Mouse (Mus musculus) embryonic facial prominence, embryonic 13.5 days (tissue): Measurements from ENCODE around the gene Marc1. TPM values are rescaled to one million over a fixed set of nuclear protein-coding genes. Genes with fewer than 3 reads are reported as not detected.
A peak's percentile ranks its signal among the peaks of the same experiment; 100 is the strongest.

Experiments
- ATAC-seq: fragments of 200-750 bp; cut with Nextera tagmentation; 2 replicates; pipeline ENCODE4 v1.8.0; 2017; ENCODE audit warnings: low read depth; ENCODE audit not compliant: insufficient number of reproducible peaks, insufficient read depth, low FRiP score, low TSS enrichment
- H3K27ac ChIP-seq: fragments of 300-500 bp; sonication (generic); 2 replicates; pipeline ENCODE4 v1.5.1; 2015; ENCODE audit warnings: moderate library complexity, mild to moderate bottlenecking, inconsistent platforms
- H3K27me3 ChIP-seq: fragments of 300-500 bp; sonication (generic); 2 replicates; pipeline ENCODE4 v1.6.1; 2015; ENCODE audit warnings: mild to moderate bottlenecking, inconsistent platforms
- H3K36me3 ChIP-seq: fragments of 300-500 bp; sonication (generic); 2 replicates; pipeline ENCODE4 v1.6.1; 2015; ENCODE audit warnings: mild to moderate bottlenecking, inconsistent platforms
- H3K4me1 ChIP-seq: fragments of 300-500 bp; sonication (generic); 2 replicates; pipeline ENCODE4 v1.6.1; 2015; ENCODE audit warnings: inconsistent platforms
- H3K4me2 ChIP-seq: fragments of 300-500 bp; sonication (generic); 2 replicates; pipeline ENCODE4 v1.6.1; 2015; ENCODE audit warnings: moderate library complexity, mild to moderate bottlenecking, inconsistent platforms
- H3K4me3 ChIP-seq: fragments of 300-500 bp; sonication (generic); 2 replicates; pipeline ENCODE4 v1.5.1; 2015; ENCODE audit warnings: mild to moderate bottlenecking, inconsistent platforms
- H3K9ac ChIP-seq: fragments of 300-500 bp; sonication (generic); 2 replicates; pipeline ENCODE4 v1.6.1; 2015; ENCODE audit warnings: mild to moderate bottlenecking, inconsistent platforms
- H3K9me3 ChIP-seq: fragments of 300-500 bp; sonication (generic); 2 replicates; pipeline ENCODE4 v1.6.1; 2016; ENCODE audit warnings: inconsistent platforms
- WGBS: fragments of 180-500 bp; shearing (Covaris S2); methylation state at CpG from one replicate; pipeline ENCODE4 v1.1.7; 2015; ENCODE audit warnings: mixed read lengths; 5-methylcytosine and 5-hydroxymethylcytosine counted together
- polyA plus RNA-seq: library from polyadenylated mRNA; unstranded; fragments of >200 nt; fragmentation: Nextera tagmentation; extraction: Ambion mirVana; gene quantifications from 2 replicates; pipeline ENCODE4 v1.2.1, GENCODE M21; 2015

Gene Marc1
- polyA plus RNA-seq, 1 experiment from 2014 or later = not detected

DNA sequence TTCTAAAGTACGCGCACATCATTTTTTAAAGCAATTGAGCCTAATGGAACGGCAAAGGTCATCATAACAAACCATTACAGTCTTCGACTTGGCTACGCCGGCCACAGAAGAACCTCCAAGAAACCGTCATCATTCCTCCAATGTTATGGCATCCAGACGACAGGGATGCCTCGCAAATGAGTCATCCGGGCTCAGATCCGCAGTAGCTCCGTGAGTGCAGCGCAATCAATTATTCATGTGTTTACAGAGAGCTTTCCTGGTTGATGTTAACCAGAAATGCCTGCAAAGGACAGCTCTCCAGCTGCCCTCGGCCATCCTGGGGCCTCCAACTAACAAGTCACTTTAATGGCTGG lies 29.0 kb downstream of the Marc1 start:
- Histone ChIP-seq H3K27me3 (peaks cover 6% of the 10 kb centered on the region), H3K36me3 (no peaks in the 10 kb centered on the region), H3K4me3 (no peak overlapping the region), H3K9ac (no peak overlapping the region), H3K27ac (no peak overlapping the region), H3K4me1 (no peaks in the 10 kb centered on the region), H3K4me2 (no peak overlapping the region), H3K9me3 (no peaks in the 10 kb centered on the region)
- no peak for ATAC-seq
- WGBS = 74% methylated on average over 14 of the region's 14 CpGs

DNA sequence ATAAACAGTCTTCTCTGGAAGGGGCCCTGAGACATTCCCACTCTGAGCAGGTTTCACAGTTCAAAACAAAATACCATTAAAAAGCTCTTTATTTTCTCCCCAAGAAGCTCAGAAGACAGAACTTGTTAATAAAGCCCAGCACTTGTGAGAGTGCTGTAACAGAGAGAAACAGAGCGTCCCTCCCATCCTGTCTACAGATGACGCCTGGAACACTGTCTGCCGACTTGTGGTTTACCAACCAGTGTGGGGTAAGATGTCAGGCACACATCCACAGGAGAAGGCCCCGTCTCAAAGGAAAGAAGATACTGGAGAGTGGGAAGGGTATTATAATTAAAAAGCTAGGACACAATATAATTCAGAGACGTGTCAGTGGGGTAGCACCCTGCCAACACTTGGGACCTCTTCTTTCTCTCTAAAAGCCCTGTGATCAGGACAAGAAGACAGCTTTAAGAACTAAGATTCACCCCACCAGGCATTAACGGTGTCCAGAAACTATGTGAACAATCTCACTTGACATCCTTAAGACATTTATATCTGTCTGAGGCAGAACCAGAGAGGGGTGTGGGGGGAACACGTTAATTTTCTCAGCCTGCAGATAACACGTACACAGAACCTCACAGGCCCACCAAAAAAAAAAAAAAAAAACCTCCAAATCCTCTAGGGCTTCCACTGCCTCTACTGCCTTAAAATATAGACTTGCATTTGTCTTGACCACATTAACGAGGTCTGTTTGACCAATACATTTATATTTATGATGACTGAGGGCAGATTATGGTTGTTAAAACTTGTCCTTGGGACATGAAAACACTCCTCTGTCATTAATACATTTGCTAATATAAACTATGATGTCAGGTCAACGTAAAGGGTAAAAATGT lies 29.6 kb downstream of the Marc1 start:
- no peak for ATAC-seq
- 70% methylated on average over 10 of the region's 10 CpGs for WGBS
- no peaks in the 10 kb centered on the region for H3K9me3 ChIP-seq
- H3K4me1 ChIP-seq = no peaks in the 10 kb centered on the region
- H3K27ac ChIP-seq = no peak overlapping the region
- H3K9ac ChIP-seq = no peak overlapping the region
- H3K36me3 ChIP-seq = no peaks in the 10 kb centered on the region
- no peak overlapping the region for H3K4me2 ChIP-seq
- no peak overlapping the region for H3K4me3 ChIP-seq
- H3K27me3 ChIP-seq = peaks cover 12% of the 10 kb centered on the region

DNA sequence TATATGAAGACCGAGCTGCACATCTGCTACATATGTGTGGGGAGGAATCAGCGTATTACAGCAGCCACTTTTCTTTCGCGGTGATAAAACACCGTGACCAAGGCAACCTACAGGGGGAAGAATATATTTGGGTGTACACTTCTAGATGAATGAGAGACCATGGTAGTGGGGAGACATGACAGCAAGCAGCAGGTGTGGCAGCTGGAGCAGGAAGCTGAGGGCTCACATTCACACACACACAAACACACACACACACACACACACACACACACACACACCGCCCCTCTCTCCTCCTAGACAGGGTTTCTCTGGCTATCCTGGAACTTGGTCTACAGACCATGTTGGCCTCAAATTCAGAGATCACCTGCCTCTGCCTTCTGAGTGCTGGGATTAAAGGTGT lies 33.0 kb downstream of the Marc1 start:
- H3K36me3 ChIP-seq = no peaks in the 10 kb centered on the region
- no peaks in the 10 kb centered on the region for H3K4me1 ChIP-seq
- H3K4me2 ChIP-seq = no peak overlapping the region
- no peak overlapping the region for H3K9ac ChIP-seq
- H3K27ac ChIP-seq = no peak overlapping the region
- no peak overlapping the region for H3K4me3 ChIP-seq
- ATAC-seq = no peak
- H3K27me3 ChIP-seq = peaks cover 35% of the 10 kb centered on the region
- WGBS = 76% methylated on average over 6 of the region's 6 CpGs
- H3K9me3 ChIP-seq = no peaks in the 10 kb centered on the region

DNA sequence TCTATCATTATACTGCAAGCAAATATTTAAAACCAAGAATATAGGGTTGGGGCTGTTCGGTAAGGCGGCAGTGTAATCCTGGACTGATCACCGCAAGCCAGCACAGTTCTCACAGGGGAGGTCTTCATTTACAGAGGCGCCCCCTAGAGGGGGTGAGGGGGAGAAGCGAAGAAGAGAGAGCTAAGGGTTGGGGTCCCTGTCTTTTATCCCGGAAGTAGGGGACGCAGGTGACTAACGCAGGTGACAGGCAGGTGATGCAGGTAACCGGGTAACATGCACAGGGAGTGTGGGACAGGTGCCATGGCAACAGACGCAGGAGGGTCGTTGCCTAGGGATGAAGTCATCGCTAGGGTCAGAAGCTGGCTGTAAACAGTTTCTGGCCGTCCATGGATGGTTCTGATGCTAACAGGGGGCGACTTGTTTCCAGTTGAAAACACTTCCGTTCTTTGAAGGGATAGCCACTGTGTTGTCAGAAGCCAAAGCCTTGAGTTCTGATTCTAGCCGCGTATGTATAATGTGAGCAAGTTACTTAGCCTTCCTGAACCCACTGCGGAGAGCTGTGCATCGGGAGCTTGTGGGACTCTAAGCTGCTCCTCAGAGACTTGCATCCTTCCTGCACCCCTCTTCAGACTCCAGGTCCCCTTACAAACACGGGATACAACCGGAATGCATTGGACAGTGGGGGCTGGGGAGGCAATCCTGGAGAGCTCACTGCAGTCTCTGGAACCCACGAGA lies 33.9 kb downstream of the Marc1 start:
- H3K4me1 ChIP-seq = 0 out of 2 replicates have a peak, but pooled peaks cover under 1% of the 10 kb centered on the region
- WGBS = 31% methylated on average over 22 of the region's 22 CpGs
- no peak for ATAC-seq
- no peak overlapping the region for H3K4me2 ChIP-seq
- H3K27ac ChIP-seq = no peak overlapping the region
- no peak overlapping the region for H3K4me3 ChIP-seq
- H3K9ac ChIP-seq = no peak overlapping the region
- H3K36me3 ChIP-seq = no peaks in the 10 kb centered on the region
- peaks cover 35% of the 10 kb centered on the region for H3K27me3 ChIP-seq
- H3K9me3 ChIP-seq = no peaks in the 10 kb centered on the region

DNA sequence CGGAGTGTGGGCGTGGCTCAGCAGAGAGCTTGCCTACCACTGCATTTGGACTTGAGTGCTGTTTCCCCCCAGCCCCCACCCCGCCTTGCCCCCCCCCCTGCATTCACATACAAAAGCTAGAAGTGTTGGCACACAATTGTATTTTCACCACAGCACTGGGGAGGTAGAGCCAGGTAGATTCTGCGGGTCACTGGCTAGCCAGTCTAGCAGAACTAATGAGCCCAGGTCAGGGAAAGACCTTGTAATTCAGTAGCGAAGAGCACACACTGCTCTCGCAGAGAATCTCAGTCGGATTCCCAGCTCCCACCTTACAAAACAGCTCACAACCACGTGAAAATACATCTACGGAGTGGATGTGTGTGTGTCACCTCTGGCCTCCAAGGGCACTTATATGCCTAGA lies 35.8 kb downstream of the Marc1 start:
- H3K4me2 ChIP-seq = no peak overlapping the region
- H3K9ac ChIP-seq = no peak overlapping the region
- H3K4me3 ChIP-seq = no peak overlapping the region
- H3K36me3 ChIP-seq = no peaks in the 10 kb centered on the region
- H3K9me3 ChIP-seq = no peaks in the 10 kb centered on the region
- H3K4me1 ChIP-seq = peaks cover 9% of the 10 kb centered on the region
- ATAC-seq = no peak
- peaks cover 42% of the 10 kb centered on the region for H3K27me3 ChIP-seq
- H3K27ac ChIP-seq = no peak overlapping the region
- WGBS = 43% methylated on average over 9 of the region's 9 CpGs

DNA sequence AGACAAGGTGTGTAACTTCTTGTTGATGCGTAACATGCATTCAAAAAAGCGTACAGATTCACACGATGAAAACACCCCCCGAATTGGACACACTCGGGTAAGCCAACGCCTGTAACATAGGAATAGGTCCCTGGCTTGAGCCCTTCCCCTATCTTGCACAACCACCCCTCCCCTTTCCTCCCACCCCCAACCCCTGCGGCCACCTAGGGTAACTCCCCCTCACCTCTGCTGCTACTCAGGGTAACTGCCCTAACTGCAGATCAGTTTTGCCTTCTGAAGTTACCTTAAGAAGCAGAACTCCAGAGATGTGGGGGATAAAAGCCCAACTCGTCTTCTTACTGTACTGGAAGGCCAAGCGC lies 39.2 kb downstream of the Marc1 start:
- peaks cover 33% of the 10 kb centered on the region for H3K27me3 ChIP-seq
- peak overlapping the region; percentile 47 for H3K4me2 ChIP-seq
- H3K36me3 ChIP-seq = no peaks in the 10 kb centered on the region
- no peak for ATAC-seq
- no peak overlapping the region for H3K9ac ChIP-seq
- 9% methylated on average over 9 of the region's 9 CpGs for WGBS
- peaks cover 9% of the 10 kb centered on the region for H3K4me1 ChIP-seq
- H3K27ac ChIP-seq = no peak overlapping the region
- H3K4me3 ChIP-seq = peak overlapping the region; percentile 20
- H3K9me3 ChIP-seq = no peaks in the 10 kb centered on the region

DNA sequence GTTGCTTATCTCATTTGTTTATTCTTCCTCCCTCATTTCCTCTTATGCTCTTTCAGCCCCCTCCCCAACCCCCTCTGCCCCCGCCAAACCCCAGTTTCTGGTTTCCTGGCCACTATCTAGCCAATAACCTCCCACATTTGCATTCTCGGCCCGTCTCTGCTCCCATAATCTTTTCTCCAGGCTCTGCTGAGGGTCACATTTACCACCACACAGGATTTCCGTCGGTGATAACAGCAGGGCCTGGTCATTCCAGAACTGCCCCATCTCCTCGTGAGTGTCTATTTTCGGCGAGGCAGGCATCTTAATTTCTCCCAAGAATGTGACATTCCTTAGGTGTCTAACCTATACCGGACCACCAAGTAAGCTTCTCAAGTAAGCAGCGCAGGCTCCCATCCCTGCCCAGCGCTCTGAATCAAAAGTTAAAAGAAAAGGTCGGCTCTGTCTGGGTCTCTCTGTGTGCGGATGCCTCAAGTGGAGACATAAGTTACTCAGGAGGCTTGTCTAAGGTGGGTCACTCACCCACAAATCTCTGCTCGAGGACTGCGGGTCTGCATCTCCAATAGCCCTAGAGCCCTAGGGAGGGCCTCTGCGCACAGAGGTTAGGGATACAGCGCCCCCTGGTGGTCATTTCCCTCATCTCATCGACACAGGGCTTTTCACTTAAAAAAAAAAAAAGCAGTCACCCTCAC lies 39.8 kb downstream of the Marc1 start:
- H3K9ac ChIP-seq = no peak overlapping the region
- no peaks in the 10 kb centered on the region for H3K9me3 ChIP-seq
- H3K36me3 ChIP-seq = no peaks in the 10 kb centered on the region
- H3K4me2 ChIP-seq = peak overlapping the region; percentile 47
- H3K27me3 ChIP-seq = peaks cover 28% of the 10 kb centered on the region
- H3K4me1 ChIP-seq = peaks cover 9% of the 10 kb centered on the region
- ATAC-seq = no peak
- no peak overlapping the region for H3K27ac ChIP-seq
- peak overlapping the region; percentile 20; the same call in 1 of the 2 replicates for H3K4me3 ChIP-seq
- 23% methylated on average over 18 of the region's 18 CpGs for WGBS

DNA sequence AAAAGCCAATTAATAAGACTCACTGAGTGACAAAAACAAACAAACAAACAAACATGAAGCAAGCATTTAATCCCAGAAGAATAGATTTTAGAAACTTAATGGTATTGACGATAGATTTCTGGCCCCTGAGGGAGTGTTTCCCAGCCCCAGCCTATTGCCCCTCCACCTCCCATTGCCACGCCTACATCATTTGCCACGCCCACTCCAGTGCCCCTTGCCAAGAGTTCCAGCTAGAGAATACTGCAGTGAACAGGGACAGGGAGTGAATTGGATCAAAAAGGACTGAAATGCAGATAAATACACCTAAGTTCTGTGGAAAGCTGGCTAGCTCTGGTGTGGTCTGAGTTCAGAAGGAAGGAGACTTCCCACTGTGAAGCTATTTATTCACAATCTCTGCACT lies 47.2 kb downstream of the Marc1 start:
- H3K36me3 ChIP-seq = no peaks in the 10 kb centered on the region
- no peak overlapping the region for H3K4me2 ChIP-seq
- H3K9ac ChIP-seq = no peak overlapping the region
- H3K4me1 ChIP-seq = no peaks in the 10 kb centered on the region
- no peak overlapping the region for H3K4me3 ChIP-seq
- 42% methylated on average over 3 of the region's 3 CpGs for WGBS
- no peak for ATAC-seq
- H3K9me3 ChIP-seq = no peaks in the 10 kb centered on the region
- H3K27ac ChIP-seq = no peak overlapping the region
- no peaks in the 10 kb centered on the region for H3K27me3 ChIP-seq

DNA sequence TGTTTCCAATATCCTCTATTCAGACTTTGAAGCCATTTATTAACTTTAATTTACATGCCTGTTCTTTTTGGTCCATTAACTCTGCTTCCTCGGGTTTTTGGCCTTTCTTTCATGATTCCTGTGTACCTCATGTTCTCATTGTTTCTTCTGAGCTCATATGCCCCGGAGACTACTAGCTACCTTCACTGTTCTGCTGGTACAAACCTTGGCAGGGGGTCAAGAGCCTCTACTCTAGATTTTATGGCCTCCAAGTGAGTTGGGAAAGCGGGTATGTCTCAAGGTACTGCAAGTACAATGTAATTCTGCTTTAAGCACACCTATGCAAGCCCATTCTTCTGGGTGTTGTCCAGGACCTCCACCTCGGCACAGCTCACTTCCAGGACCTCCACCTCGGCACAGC lies 48.2 kb downstream of the Marc1 start:
- Histone ChIP-seq H3K9ac (no peak overlapping the region), H3K4me2 (no peak overlapping the region), H3K4me3 (no peak overlapping the region), H3K27ac (no peak overlapping the region), H3K36me3 (no peaks in the 10 kb centered on the region), H3K27me3 (no peaks in the 10 kb centered on the region), H3K4me1 (no peaks in the 10 kb centered on the region), H3K9me3 (no peaks in the 10 kb centered on the region)
- WGBS = 75% methylated on average over 5 of the region's 5 CpGs
- no peak for ATAC-seq

DNA sequence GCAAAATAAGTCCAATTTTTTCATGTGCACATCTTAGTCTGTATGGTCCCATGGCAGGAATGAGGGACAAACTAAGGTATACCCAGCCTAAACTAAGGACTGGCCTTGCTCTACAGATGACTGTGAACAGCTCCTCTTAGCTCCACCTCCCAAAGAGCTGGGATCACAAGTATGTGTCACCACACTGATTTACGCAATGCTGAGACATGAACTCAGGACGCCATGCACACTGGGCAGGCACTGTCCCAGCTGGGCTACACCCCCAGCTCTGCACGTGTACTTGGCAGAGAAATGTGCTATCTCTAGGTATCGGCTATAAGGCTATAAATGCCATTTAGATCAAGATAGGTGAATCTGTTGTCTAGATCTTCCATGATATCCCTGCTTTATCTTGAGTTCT lies 49.1 kb downstream of the Marc1 start:
- Histone ChIP-seq H3K36me3 (no peaks in the 10 kb centered on the region), H3K9me3 (no peaks in the 10 kb centered on the region), H3K9ac (no peak overlapping the region), H3K4me3 (no peak overlapping the region), H3K27me3 (no peaks in the 10 kb centered on the region), H3K4me2 (no peak overlapping the region), H3K27ac (no peak overlapping the region), H3K4me1 (no peaks in the 10 kb centered on the region)
- no peak for ATAC-seq
- WGBS = 76% methylated on average over 4 of the region's 4 CpGs

DNA sequence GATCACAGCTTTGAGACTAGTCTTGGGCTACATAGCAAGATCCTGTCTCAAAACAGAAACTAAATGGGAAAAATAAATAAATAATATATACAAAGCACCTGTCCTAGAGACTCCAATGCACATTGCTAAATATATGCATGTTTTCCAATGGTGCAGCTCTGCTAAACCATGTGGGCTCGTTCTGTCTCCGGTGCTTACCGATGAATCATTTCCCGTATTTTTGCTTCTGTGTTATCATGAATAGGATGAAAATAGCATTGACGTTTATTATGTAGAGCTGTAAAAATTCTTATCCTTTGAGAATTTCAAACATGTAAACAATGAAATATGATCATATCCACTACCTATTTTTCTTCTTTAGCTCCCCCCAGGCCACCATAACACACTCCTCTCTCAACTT lies 58.4 kb downstream of the Marc1 start:
- 87% methylated on average over 5 of the region's 5 CpGs for WGBS

More for the DNA sequence above, 58.4 kb downstream of the Marc1 start:
- H3K27ac ChIP-seq = no peak overlapping the region
- no peaks in the 10 kb centered on the region for H3K4me1 ChIP-seq
- H3K9ac ChIP-seq = no peak overlapping the region
- no peaks in the 10 kb centered on the region for H3K9me3 ChIP-seq
- H3K27me3 ChIP-seq = no peaks in the 10 kb centered on the region; the same call in none of the 2 replicates
- no peak overlapping the region for H3K4me2 ChIP-seq
- no peak overlapping the region for H3K4me3 ChIP-seq
- H3K36me3 ChIP-seq = no peaks in the 10 kb centered on the region
- no peak for ATAC-seq
